Mouse (Mus musculus) lung, embryonic 15.5 days (tissue): ENCODE data around the gene Vmn1r214. TPM values are rescaled to one million over a fixed set of nuclear protein-coding genes. Genes with fewer than 3 reads are reported as not detected.

Experiments used
- polyA plus RNA-seq: library from polyadenylated mRNA; unstranded; fragments of >200 nt; fragmentation: Nextera tagmentation; extraction: Ambion mirVana; gene quantifications from 2 replicates; pipeline ENCODE4 v1.2.1, GENCODE M21; 2015

The Vmn1r214 gene
- polyA plus RNA-seq, 1 experiment from 2014 or later = not detected

Other genes starting within 250 kb of the Vmn1r214 start
- not detected in 2 replicates for gene Vmn1r209, start 220.7 kb upstream of the Vmn1r214 start, polyA plus RNA-seq
- not detected in 2 replicates for gene Vmn1r210, start 199.1 kb upstream of the Vmn1r214 start, polyA plus RNA-seq
- not detected in 2 replicates for gene Vmn1r211, start 172.9 kb upstream of the Vmn1r214 start, polyA plus RNA-seq
- gene Vmn1r212, start 146.2 kb upstream of the Vmn1r214 start, polyA plus RNA-seq = not detected in 2 replicates
- gene Vmn1r213, start 22.8 kb upstream of the Vmn1r214 start, polyA plus RNA-seq = not detected in 2 replicates
- gene Vmn1r215, start 37.6 kb downstream of the Vmn1r214 start, polyA plus RNA-seq = not detected in 2 replicates
- not detected in 2 replicates for gene Vmn1r217, start 87.8 kb downstream of the Vmn1r214 start, polyA plus RNA-seq
- gene Vmn1r218, start 102.7 kb downstream of the Vmn1r214 start, polyA plus RNA-seq = not detected in 2 replicates
- 0.02 TPM in 1 of 2 replicates, not detected in the other for gene Vmn1r219, start 128.9 kb downstream of the Vmn1r214 start, polyA plus RNA-seq
- not detected in 2 replicates for gene Vmn1r220, start 157.6 kb downstream of the Vmn1r214 start, polyA plus RNA-seq
- not detected in 2 replicates for gene Vmn1r221, start 183.7 kb downstream of the Vmn1r214 start, polyA plus RNA-seq
- not detected in 2 replicates for gene Vmn1r222, start 205.5 kb downstream of the Vmn1r214 start, polyA plus RNA-seq
- not detected in 2 replicates for gene Vmn1r223, start 216.7 kb downstream of the Vmn1r214 start, polyA plus RNA-seq